Mouse (Mus musculus): ENCODE results near the gene Cabin1. TPM values are rescaled to one million over a fixed set of nuclear protein-coding genes. Genes with fewer than 3 reads are reported as not detected.

The Cabin1 gene
- polyA plus RNA-seq, 1 experiment, result 24.0 TPM

DNA sequence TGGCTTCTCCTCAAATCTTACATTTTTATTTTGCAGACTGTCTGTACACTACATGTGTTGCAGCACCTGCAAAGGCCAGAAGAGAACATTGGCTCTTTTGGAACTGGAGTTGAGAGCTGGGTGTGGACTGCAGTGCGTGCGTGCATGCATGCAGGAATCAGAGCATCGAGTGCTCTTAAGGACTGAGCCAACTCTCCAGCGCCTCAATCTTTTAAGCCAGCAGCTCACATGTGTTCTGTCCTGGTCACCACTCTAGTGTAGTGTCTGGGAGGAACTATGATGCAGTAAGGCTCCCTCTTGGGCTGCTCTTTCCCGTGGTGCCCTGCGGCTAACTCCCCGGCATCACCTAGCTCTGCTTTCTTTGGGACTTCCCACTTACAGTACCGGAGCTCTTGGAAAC, 118.5 kb downstream of the Cabin1 start:
- Histone ChIP-seq H3K4me3 (no peak overlapping the region), H3K4me2 (ENCODE audit: low read depth) (no peak overlapping the region), H3K36me3 (ENCODE audit: control insufficient read depth, insufficient read depth) (peaks cover 7% of the 10 kb centered on the region), H3K79me2 (ENCODE audit: control insufficient read depth, insufficient read depth) (no peaks in the 10 kb centered on the region), H3ac (ENCODE audit: control insufficient read depth, insufficient read length) (no peak overlapping the region), H3K27me3 (ENCODE audit: control insufficient read depth, insufficient read depth, insufficient read length) (no peaks in the 10 kb centered on the region)
- TF ChIP-seq MAX (IDR thresholded peaks at IDR 0.05; ENCODE audit: low read depth) (no peak), REST (IDR thresholded peaks at IDR 0.05; ENCODE audit: insufficient read depth, insufficient read length) (no peak), TCF12 (IDR thresholded peaks at IDR 0.05; ENCODE audit: insufficient read depth, poor library complexity, severe bottlenecking) (no peak), SRF (IDR thresholded peaks at IDR 0.05; ENCODE audit: control insufficient read depth, insufficient read length, low read depth) (no peak), E2F4 (IDR thresholded peaks at IDR 0.05; ENCODE audit: insufficient read depth) (no peak), CEBPB (IDR thresholded peaks at IDR 0.05; ENCODE audit: insufficient read depth, poor library complexity, severe bottlenecking) (no peak), TCF3 (IDR thresholded peaks at IDR 0.05; ENCODE audit: insufficient read length, low read depth) (no peak), POLR2AphosphoS2 (IDR thresholded peaks at IDR 0.05; ENCODE audit: insufficient read length, low read depth) (no peak), POLR2A (IDR thresholded peaks at IDR 0.05; ENCODE audit: insufficient read length, low read depth) (no peak)

- Histone ChIP-seq H3K4me2 (ENCODE audit: low read depth) (no peak within 1 kb of the TSS), H3K27me3 (ENCODE audit: control insufficient read depth, insufficient read depth, insufficient read length) (peaks cover 3% of the 10 kb centered on the region), H3K79me2 (ENCODE audit: control insufficient read depth, insufficient read depth) (no peaks in the 10 kb centered on the region), H3K36me3 (ENCODE audit: control insufficient read depth, insufficient read depth) (peaks cover 5% of the 10 kb centered on the region), H3ac (ENCODE audit: control insufficient read depth, insufficient read length) (no peak within 1 kb of the TSS), H3K4me3 (no peak within 1 kb of the TSS)
- TF ChIP-seq POLR2AphosphoS2 (IDR thresholded peaks at IDR 0.05; ENCODE audit: insufficient read length, low read depth), result peak; percentile 3
- TF ChIP-seq SRF (IDR thresholded peaks at IDR 0.05; ENCODE audit: control insufficient read depth, insufficient read length, low read depth), result no peak
Measured at GRCm38 (mm10) chr10:75643741-75644343, 120.3 kb downstream of the Cabin1 start, which contains the start of gene Susd2. Gene Susd2 (minus strand): TSS chr10:75644008.

GRCm38 (mm10) chr10:75642891-75643290, 121.2 kb downstream of the Cabin1 start:
- no peaks in the 10 kb centered on the region for H3K36me3 ChIP-seq (ENCODE audit: control insufficient read depth, insufficient read depth)
- H3K4me2 ChIP-seq (ENCODE audit: low read depth), result no peak overlapping the region
- no peak overlapping the region for H3K4me3 ChIP-seq
- H3K79me2 ChIP-seq (ENCODE audit: control insufficient read depth, insufficient read depth), result no peaks in the 10 kb centered on the region
- TF ChIP-seq TCF12 (IDR thresholded peaks at IDR 0.05; ENCODE audit: insufficient read depth, poor library complexity, severe bottlenecking) (no peak), SRF (IDR thresholded peaks at IDR 0.05; ENCODE audit: control insufficient read depth, insufficient read length, low read depth) (no peak), MYOD1 (IDR thresholded peaks at IDR 0.05; ENCODE audit: control insufficient read depth in 1 of 3, insufficient read length in 2 of 3, low read depth in 2 of 3) (no peak), CEBPB (IDR thresholded peaks at IDR 0.05; ENCODE audit: insufficient read depth, poor library complexity, severe bottlenecking) (no peak), REST (IDR thresholded peaks at IDR 0.05; ENCODE audit: insufficient read depth, insufficient read length) (no peak), MYOG (IDR thresholded peaks at IDR 0.05; ENCODE audit: control insufficient read depth in 1 of 3, insufficient read depth in 1 of 3, insufficient read length in 2 of 3, low read depth in 2 of 3) (no peak), E2F4 (IDR thresholded peaks at IDR 0.05; ENCODE audit: insufficient read depth) (no peak), TCF3 (IDR thresholded peaks at IDR 0.05; ENCODE audit: insufficient read length, low read depth) (no peak), USF1 (IDR thresholded peaks at IDR 0.05; ENCODE audit: low read depth) (no peak), MAX (IDR thresholded peaks at IDR 0.05; ENCODE audit: low read depth) (no peak), POLR2A (IDR thresholded peaks at IDR 0.05; ENCODE audit: insufficient read length, low read depth) (no peak), POLR2AphosphoS2 (IDR thresholded peaks at IDR 0.05; ENCODE audit: insufficient read length, low read depth) (no peak)
- peaks cover 11% of the 10 kb centered on the region for H3K27me3 ChIP-seq (ENCODE audit: control insufficient read depth, insufficient read depth, insufficient read length)
- H3ac ChIP-seq (ENCODE audit: control insufficient read depth, insufficient read length), result no peak overlapping the region

DNA sequence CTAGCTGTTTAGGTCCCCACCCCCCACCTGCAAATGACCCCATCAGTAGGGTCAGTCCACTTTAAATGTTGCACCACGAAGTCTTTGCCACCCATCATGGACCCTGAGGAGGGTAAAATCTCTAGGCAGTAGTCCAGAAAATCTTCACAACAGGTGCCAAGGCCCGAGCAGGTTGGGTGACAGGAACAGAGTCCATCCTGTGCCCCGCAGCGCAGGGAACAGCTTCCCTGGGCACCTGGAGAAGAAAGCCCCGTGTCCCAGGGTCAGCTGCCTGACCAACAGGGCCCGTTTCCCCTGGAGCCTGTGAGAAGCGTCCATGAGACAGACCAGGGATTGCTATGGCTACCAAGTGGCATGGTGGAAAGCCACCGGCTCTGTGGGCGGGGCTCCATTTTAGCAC, 121.7 kb downstream of the Cabin1 start:
- TF ChIP-seq MYOG (IDR thresholded peaks at IDR 0.05; ENCODE audit: control insufficient read depth in 1 of 3, insufficient read depth in 1 of 3, insufficient read length in 2 of 3, low read depth in 2 of 3) (no peak), POLR2AphosphoS2 (IDR thresholded peaks at IDR 0.05; ENCODE audit: insufficient read length, low read depth) (no peak), POLR2A (IDR thresholded peaks at IDR 0.05; ENCODE audit: insufficient read length, low read depth) (no peak), TCF12 (IDR thresholded peaks at IDR 0.05; ENCODE audit: insufficient read depth, poor library complexity, severe bottlenecking) (no peak), MAX (IDR thresholded peaks at IDR 0.05; ENCODE audit: low read depth) (no peak), USF1 (IDR thresholded peaks at IDR 0.05; ENCODE audit: low read depth) (no peak), TCF3 (IDR thresholded peaks at IDR 0.05; ENCODE audit: insufficient read length, low read depth) (no peak), MYOD1 (IDR thresholded peaks at IDR 0.05; ENCODE audit: control insufficient read depth in 1 of 3, insufficient read length in 2 of 3, low read depth in 2 of 3) (no peak), E2F4 (IDR thresholded peaks at IDR 0.05; ENCODE audit: insufficient read depth) (no peak), CEBPB (IDR thresholded peaks at IDR 0.05; ENCODE audit: insufficient read depth, poor library complexity, severe bottlenecking) (no peak), REST (IDR thresholded peaks at IDR 0.05; ENCODE audit: insufficient read depth, insufficient read length) (no peak), SRF (IDR thresholded peaks at IDR 0.05; ENCODE audit: control insufficient read depth, insufficient read length, low read depth) (no peak)
- Histone ChIP-seq H3K79me2 (ENCODE audit: control insufficient read depth, insufficient read depth) (no peaks in the 10 kb centered on the region), H3K4me2 (ENCODE audit: low read depth) (no peak overlapping the region), H3K27me3 (ENCODE audit: control insufficient read depth, insufficient read depth, insufficient read length) (peaks cover 16% of the 10 kb centered on the region), H3K4me3 (no peak overlapping the region), H3K36me3 (ENCODE audit: control insufficient read depth, insufficient read depth) (no peaks in the 10 kb centered on the region), H3ac (ENCODE audit: control insufficient read depth, insufficient read length) (no peak overlapping the region)

GRCm38 (mm10) chr10:75641721-75642222, 122.4 kb downstream of the Cabin1 start:
- H3K27me3 ChIP-seq (ENCODE audit: control insufficient read depth, insufficient read depth, insufficient read length), result peaks cover 17% of the 10 kb centered on the region
- H3K4me3 ChIP-seq, result no peak overlapping the region
- TF ChIP-seq POLR2A (IDR thresholded peaks at IDR 0.05; ENCODE audit: insufficient read length, low read depth) (no peak), POLR2AphosphoS2 (IDR thresholded peaks at IDR 0.05; ENCODE audit: insufficient read length, low read depth) (no peak), TCF3 (IDR thresholded peaks at IDR 0.05; ENCODE audit: insufficient read length, low read depth) (no peak), SRF (IDR thresholded peaks at IDR 0.05; ENCODE audit: control insufficient read depth, insufficient read length, low read depth) (no peak), MAX (IDR thresholded peaks at IDR 0.05; ENCODE audit: low read depth) (no peak), REST (IDR thresholded peaks at IDR 0.05; ENCODE audit: insufficient read depth, insufficient read length) (no peak), MYOD1 (IDR thresholded peaks at IDR 0.05; ENCODE audit: control insufficient read depth in 1 of 3, insufficient read length in 2 of 3, low read depth in 2 of 3) (no peak), E2F4 (IDR thresholded peaks at IDR 0.05; ENCODE audit: insufficient read depth) (no peak), MYOG (IDR thresholded peaks at IDR 0.05; ENCODE audit: control insufficient read depth in 1 of 3, insufficient read depth in 1 of 3, insufficient read length in 2 of 3, low read depth in 2 of 3) (no peak), CEBPB (IDR thresholded peaks at IDR 0.05; ENCODE audit: insufficient read depth, poor library complexity, severe bottlenecking) (no peak), TCF12 (IDR thresholded peaks at IDR 0.05; ENCODE audit: insufficient read depth, poor library complexity, severe bottlenecking) (no peak), USF1 (IDR thresholded peaks at IDR 0.05; ENCODE audit: low read depth) (no peak)

More at GRCm38 (mm10) chr10:75641721-75642222, 122.4 kb downstream of the Cabin1 start:
- no peaks in the 10 kb centered on the region for H3K79me2 ChIP-seq (ENCODE audit: control insufficient read depth, insufficient read depth)
- no peak overlapping the region for H3K4me2 ChIP-seq (ENCODE audit: low read depth)
- no peak overlapping the region for H3ac ChIP-seq (ENCODE audit: control insufficient read depth, insufficient read length)
- no peaks in the 10 kb centered on the region for H3K36me3 ChIP-seq (ENCODE audit: control insufficient read depth, insufficient read depth)
